Mouse (Mus musculus) embryonic facial prominence, embryonic 15.5 days (tissue): ENCODE data around the gene Trim44. TPM values are rescaled to one million over a fixed set of nuclear protein-coding genes. Genes with fewer than 3 reads are reported as not detected.
A peak's percentile ranks its signal among the peaks of the same experiment; 100 is the strongest.

ENCODE experiments used
- ATAC-seq: fragments of 200-750 bp; cut with Nextera tagmentation; 2 replicates; pipeline ENCODE4 v1.8.0; 2017; ENCODE audit warnings: low read depth, moderate TSS enrichment; ENCODE audit not compliant: insufficient number of reproducible peaks, low FRiP score, low TSS enrichment
- H3K27ac ChIP-seq: fragments of 300-500 bp; sonication (generic); replicated peaks from 2 replicates; pipeline ENCODE4 v1.5.1; 2015; ENCODE audit warnings: mild to moderate bottlenecking, inconsistent platforms
- H3K27me3 ChIP-seq: fragments of 300-500 bp; sonication (generic); 2 replicates; pipeline ENCODE4 v1.6.1; 2015; ENCODE audit warnings: inconsistent platforms
- H3K36me3 ChIP-seq: fragments of 300-500 bp; sonication (generic); 2 replicates; pipeline ENCODE4 v1.6.1; 2015; ENCODE audit warnings: mild to moderate bottlenecking, inconsistent platforms
- H3K4me1 ChIP-seq: fragments of 300-500 bp; sonication (generic); 2 replicates; pipeline ENCODE4 v1.6.1; 2015; ENCODE audit warnings: inconsistent platforms
- H3K4me2 ChIP-seq: fragments of 300-500 bp; sonication (generic); replicated peaks from 2 replicates; pipeline ENCODE4 v1.6.1; 2015; ENCODE audit warnings: mild to moderate bottlenecking, inconsistent platforms
- H3K4me3 ChIP-seq: fragments of 300-500 bp; sonication (generic); replicated peaks from 2 replicates; pipeline ENCODE4 v1.5.1; 2015; ENCODE audit warnings: mild to moderate bottlenecking, inconsistent platforms
- H3K9ac ChIP-seq: fragments of 300-500 bp; sonication (generic); 2 replicates; pipeline ENCODE4 v1.6.1; 2015; ENCODE audit warnings: inconsistent platforms
- H3K9me3 ChIP-seq: fragments of 300-500 bp; sonication (generic); replicated peaks from 2 replicates; pipeline ENCODE4 v1.6.1; 2016; ENCODE audit warnings: inconsistent platforms
- WGBS: fragments of 180-500 bp; shearing (Covaris S2); methylation state at CpG from one replicate; pipeline ENCODE4 v1.1.7; 2015; 5-methylcytosine and 5-hydroxymethylcytosine counted together
- polyA plus RNA-seq: library from polyadenylated mRNA; unstranded; fragments of >200 nt; fragmentation: Nextera tagmentation; extraction: Ambion mirVana; gene quantifications from 2 replicates; pipeline ENCODE4 v1.2.1, GENCODE M21; 2015

Gene Trim44
- polyA plus RNA-seq, 1 experiment from 2014 or later, result 31.6 TPM

DNA sequence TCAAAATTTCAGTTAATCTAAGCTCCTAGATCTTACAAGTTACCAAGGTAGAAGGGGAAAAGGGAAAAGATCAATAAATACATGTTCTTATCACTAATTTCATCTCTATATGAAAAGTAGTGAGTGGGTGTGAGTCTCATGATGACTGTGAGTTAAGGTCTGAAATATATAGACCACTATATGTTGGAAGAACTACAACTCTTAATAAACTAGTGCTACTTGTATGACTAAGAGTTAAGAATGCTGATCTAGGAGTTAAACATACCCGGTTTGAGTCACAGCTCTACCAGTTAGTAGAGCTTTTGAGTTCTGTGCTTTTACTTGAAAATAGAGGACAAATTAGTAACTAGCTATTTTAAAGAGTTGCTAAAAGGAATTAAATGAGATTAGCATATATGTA lies 94.7 kb downstream of the Trim44 start:
- Histone ChIP-seq H3K4me1 (peaks cover 15% of the 10 kb centered on the region; the same call in 1 of the 2 replicates), H3K4me2 (no peak overlapping the region), H3K27me3 (no peaks in the 10 kb centered on the region), H3K4me3 (no peak overlapping the region), H3K36me3 (no peaks in the 10 kb centered on the region), H3K27ac (no peak overlapping the region), H3K9me3 (no peaks in the 10 kb centered on the region), H3K9ac (no peak overlapping the region)
- 96% methylated on average over 1 of the region's 1 CpGs for WGBS
- no peak for ATAC-seq

DNA sequence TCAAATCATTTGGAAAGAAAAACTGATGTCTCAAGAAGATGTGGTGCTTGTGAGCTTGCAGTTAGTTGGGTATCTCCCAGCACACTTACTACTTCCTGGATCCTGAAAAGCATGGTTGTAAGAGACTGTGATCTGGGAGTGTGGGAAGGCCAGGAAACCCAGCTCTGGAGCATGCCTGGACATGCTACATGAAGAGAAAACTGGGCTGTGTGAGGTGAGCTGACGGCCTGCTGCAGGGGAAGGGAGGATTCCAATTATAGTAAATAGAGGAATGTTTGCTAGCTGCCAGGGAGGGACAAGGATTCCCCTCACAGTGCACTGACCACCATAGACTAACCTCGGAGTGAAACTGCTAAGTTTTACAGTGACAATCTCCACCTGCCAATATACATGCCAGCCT lies 104.4 kb downstream of the Trim44 start:
- H3K9me3 ChIP-seq, result no peaks in the 10 kb centered on the region
- H3K9ac ChIP-seq, result no peak overlapping the region
- no peak for ATAC-seq
- no peaks in the 10 kb centered on the region for H3K27me3 ChIP-seq
- H3K27ac ChIP-seq, result no peak overlapping the region
- peaks cover 4% of the 10 kb centered on the region; the same call in 1 of the 2 replicates for H3K4me1 ChIP-seq
- 34% methylated on average over 2 of the region's 2 CpGs for WGBS
- no peak overlapping the region for H3K4me3 ChIP-seq
- H3K36me3 ChIP-seq, result peaks cover 21% of the 10 kb centered on the region; the same call in 1 of the 2 replicates
- H3K4me2 ChIP-seq, result no peak overlapping the region

DNA sequence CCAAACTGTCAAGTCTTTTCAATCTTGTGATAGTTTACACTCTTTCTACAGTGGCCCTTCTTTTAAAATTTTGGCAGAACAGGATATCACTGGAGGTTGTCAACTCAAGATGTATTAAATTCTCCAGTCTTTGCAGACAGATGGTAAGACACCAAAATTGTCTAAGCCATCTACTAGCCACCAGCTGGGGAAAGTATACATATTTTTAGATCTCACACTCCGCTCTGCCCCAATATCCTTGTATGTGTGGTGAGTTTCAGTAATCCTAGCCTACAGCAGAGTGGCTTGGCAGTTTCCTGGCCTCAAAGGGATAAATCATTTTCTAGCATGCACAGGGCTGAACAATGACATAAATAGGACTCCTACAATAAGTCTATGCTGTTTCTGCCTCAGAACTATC lies 105.1 kb downstream of the Trim44 start:
- no peaks in the 10 kb centered on the region for H3K9me3 ChIP-seq
- WGBS, result 90% methylated on average over 1 of the region's 1 CpGs
- no peak overlapping the region for H3K4me2 ChIP-seq
- H3K4me1 ChIP-seq, result peaks cover 4% of the 10 kb centered on the region; the same call in 1 of the 2 replicates
- no peak for ATAC-seq
- no peaks in the 10 kb centered on the region for H3K27me3 ChIP-seq
- no peak overlapping the region for H3K4me3 ChIP-seq
- H3K36me3 ChIP-seq, result peaks cover 21% of the 10 kb centered on the region; the same call in 1 of the 2 replicates
- H3K9ac ChIP-seq, result no peak overlapping the region
- 0 out of 2 replicates have a peak overlapping the region, but pooled peaks have one; percentile 22 for H3K27ac ChIP-seq

DNA sequence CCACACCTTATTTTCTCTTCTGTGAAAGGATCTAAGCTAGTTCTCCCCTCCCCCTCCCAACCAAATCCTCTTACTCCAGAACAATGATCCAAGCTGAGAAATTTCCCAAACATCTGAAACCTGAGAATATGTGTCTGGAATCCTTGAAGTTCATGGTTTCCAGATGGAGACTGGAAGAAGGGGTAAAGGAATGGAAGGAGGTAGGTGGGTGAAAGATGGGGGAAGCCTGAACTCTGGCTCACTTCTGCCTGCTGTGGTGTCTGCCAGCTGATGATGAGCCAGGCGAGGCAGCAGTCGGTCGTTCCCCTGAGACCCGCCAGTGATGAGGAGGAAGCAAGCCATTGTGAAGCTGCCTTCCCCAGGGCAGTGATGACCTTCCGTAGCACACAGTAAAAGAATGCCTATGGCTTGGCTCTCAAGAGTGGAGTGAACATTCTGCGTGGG lies 112.8 kb downstream of the Trim44 start:
- Histone ChIP-seq H3K4me1 (peaks cover 13% of the 10 kb centered on the region), H3K27ac (peak overlapping the region; percentile 22; the same call in 1 of the 2 replicates), H3K9me3 (no peaks in the 10 kb centered on the region), H3K9ac (no peak overlapping the region), H3K27me3 (no peaks in the 10 kb centered on the region), H3K4me3 (no peak overlapping the region), H3K36me3 (no peaks in the 10 kb centered on the region), H3K4me2 (peak overlapping the region; percentile 4; the same call in 1 of the 2 replicates)
- ATAC-seq, result no peak; the same call in 1 of the 2 replicates
- 11% methylated on average over 6 of the region's 6 CpGs for WGBS

DNA sequence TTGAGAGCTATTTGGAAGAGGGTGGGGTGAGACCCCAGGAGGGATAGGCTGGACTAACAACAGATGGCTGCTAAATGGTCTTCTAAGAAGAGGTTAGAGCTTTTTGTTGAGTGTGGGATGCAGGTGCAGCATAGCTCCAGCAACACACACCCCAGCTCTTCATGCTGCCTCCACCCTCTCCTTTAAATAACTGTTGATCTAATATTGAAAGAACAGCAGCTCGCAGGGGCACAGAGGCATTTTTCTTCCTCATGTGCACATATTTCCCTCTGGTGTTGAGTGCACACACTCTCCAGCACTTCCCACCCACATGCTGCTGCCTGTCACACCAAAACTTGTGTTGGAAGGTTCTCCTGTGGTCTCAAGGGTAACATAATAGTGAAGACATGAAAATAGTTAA lies 114.4 kb downstream of the Trim44 start:
- no peak overlapping the region for H3K27ac ChIP-seq
- H3K9me3 ChIP-seq, result no peaks in the 10 kb centered on the region
- ATAC-seq, result no peak
- 59% methylated on average over 1 of the region's 1 CpGs for WGBS
- no peak overlapping the region for H3K9ac ChIP-seq
- no peaks in the 10 kb centered on the region for H3K27me3 ChIP-seq
- no peak overlapping the region for H3K4me2 ChIP-seq
- peaks cover 13% of the 10 kb centered on the region for H3K4me1 ChIP-seq
- H3K4me3 ChIP-seq, result no peak overlapping the region
- no peaks in the 10 kb centered on the region for H3K36me3 ChIP-seq

DNA sequence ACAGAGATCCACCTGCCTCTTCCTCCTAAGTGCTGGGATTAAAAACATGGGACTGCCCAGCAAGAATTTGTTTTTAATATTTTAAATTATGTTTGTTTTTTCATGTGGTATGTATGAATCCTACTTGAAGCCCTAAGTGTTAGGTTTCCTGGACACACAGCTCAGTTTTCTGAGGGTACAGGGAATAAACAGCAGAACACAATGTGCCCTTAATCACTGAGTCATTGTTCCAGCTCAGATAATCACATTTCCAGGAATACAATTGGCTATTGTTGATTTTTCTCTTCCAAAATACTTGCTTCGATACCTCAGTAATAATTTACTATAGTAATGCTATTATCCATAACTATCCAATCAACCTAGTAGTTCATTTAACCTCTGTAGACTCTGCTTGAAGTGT lies 115.6 kb downstream of the Trim44 start:
- no peak overlapping the region for H3K4me2 ChIP-seq
- H3K36me3 ChIP-seq, result no peaks in the 10 kb centered on the region
- WGBS, result 79% methylated on average over 1 of the region's 1 CpGs
- no peak overlapping the region for H3K4me3 ChIP-seq
- H3K27me3 ChIP-seq, result no peaks in the 10 kb centered on the region
- H3K4me1 ChIP-seq, result peaks cover 13% of the 10 kb centered on the region
- no peak for ATAC-seq
- no peak overlapping the region for H3K9ac ChIP-seq
- no peaks in the 10 kb centered on the region for H3K9me3 ChIP-seq
- H3K27ac ChIP-seq, result no peak overlapping the region

DNA sequence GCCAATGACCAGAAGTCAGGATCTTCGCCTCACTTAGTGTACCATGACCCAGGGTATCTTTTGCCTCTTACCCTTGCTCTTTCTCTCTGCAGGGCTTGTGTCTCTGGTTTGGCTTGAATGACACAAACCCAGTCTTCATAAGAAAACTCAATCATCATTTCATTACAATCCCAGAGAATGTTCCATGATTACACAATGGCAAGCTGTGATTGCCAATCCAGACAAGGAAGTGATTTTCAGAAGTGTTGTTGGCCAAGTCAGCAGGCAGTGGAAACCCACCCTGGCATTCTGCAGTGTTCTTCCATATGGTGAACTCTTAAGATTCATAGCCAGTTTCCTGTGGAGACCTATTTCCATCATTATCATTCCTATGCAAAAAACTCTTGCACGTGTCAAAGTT lies 116.1 kb downstream of the Trim44 start:
- H3K4me3 ChIP-seq, result no peak overlapping the region
- H3K27ac ChIP-seq, result no peak overlapping the region
- peaks cover 13% of the 10 kb centered on the region for H3K4me1 ChIP-seq
- 71% methylated on average over 2 of the region's 2 CpGs for WGBS
- H3K9ac ChIP-seq, result no peak overlapping the region
- H3K9me3 ChIP-seq, result no peaks in the 10 kb centered on the region
- ATAC-seq, result no peak
- H3K36me3 ChIP-seq, result no peaks in the 10 kb centered on the region
- no peaks in the 10 kb centered on the region for H3K27me3 ChIP-seq
- H3K4me2 ChIP-seq, result no peak overlapping the region

DNA sequence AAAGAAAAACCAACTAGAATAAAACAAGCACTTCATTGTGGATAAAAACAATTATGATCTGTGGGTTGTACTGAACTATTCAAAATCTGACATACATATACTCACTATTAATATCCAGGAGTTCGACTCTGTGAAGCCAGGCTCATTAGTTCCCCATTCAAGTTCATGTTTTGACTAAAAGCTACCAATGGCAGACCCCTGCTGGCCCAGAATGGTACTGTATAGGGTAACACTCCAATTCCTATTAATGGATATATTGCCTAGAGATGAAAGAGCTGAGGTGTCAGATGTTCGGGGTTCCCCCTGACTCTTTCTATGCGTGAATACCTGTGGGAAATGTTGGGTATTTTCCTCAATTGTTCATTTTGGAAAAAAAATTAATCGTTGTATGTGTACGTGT lies 117.6 kb downstream of the Trim44 start:
- no peak overlapping the region for H3K4me2 ChIP-seq
- ATAC-seq, result no peak
- H3K9ac ChIP-seq, result no peak overlapping the region
- H3K27me3 ChIP-seq, result no peaks in the 10 kb centered on the region
- H3K36me3 ChIP-seq, result no peaks in the 10 kb centered on the region
- no peak overlapping the region for H3K27ac ChIP-seq
- H3K4me3 ChIP-seq, result no peak overlapping the region
- H3K9me3 ChIP-seq, result no peaks in the 10 kb centered on the region
- 58% methylated on average over 5 of the region's 5 CpGs for WGBS
- peaks cover 9% of the 10 kb centered on the region for H3K4me1 ChIP-seq

DNA sequence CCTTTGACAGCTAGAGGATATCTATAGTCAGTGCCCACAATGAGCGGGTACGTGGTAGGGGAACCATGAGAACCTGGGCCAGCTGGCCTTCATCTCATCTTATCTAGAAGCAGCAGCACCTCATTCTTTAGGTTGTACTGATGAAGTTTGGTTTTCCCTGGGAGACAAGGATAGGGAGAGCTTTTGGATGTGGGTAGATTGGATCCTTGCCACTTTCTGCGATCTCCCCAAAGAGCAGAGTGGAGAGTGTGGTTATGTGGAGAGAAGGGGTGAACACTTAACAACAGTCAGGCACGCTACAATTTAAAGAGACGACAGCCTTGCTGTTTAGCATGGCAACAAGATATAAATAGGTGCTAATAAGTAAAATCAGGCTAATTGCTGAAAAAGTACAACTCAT lies 119.0 kb downstream of the Trim44 start:
- no peak overlapping the region for H3K4me3 ChIP-seq
- no peak overlapping the region for H3K4me2 ChIP-seq
- no peak overlapping the region for H3K9ac ChIP-seq
- H3K27me3 ChIP-seq, result no peaks in the 10 kb centered on the region
- no peak for ATAC-seq
- no peaks in the 10 kb centered on the region for H3K4me1 ChIP-seq
- H3K9me3 ChIP-seq, result no peaks in the 10 kb centered on the region
- WGBS, result 82% methylated on average over 5 of the region's 5 CpGs
- no peaks in the 10 kb centered on the region for H3K36me3 ChIP-seq
- H3K27ac ChIP-seq, result no peak overlapping the region

DNA sequence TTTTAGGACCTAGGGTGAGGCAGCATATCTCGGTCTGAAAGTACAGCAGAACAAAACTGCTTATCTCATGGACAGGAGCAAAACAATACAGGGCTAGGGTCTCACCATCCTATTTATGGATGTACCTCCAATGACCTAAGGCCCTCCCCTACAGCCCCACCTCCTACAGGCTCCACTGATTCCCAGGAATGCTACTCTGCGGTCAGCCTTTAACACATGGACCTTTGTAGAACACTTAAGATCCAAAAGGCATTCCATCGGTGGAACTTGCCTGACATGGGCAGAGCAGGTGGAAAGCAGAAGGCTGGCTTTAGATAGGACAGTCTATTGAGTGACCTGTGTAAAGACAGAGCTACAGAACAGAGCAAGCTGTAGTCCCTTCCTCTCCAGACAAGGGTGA lies 120.3 kb downstream of the Trim44 start:
- H3K9me3 ChIP-seq, result no peaks in the 10 kb centered on the region
- 66% methylated on average over 3 of the region's 3 CpGs for whole genome bisulfite sequencing
- H3K27me3 ChIP-seq, result no peaks in the 10 kb centered on the region
- no peak overlapping the region for H3K4me3 ChIP-seq
- H3K36me3 ChIP-seq, result no peaks in the 10 kb centered on the region
- H3K4me2 ChIP-seq, result no peak overlapping the region
- no peak overlapping the region for H3K27ac ChIP-seq
- H3K4me1 ChIP-seq, result no peaks in the 10 kb centered on the region
- no peak for ATAC-seq
- no peak overlapping the region for H3K9ac ChIP-seq

DNA sequence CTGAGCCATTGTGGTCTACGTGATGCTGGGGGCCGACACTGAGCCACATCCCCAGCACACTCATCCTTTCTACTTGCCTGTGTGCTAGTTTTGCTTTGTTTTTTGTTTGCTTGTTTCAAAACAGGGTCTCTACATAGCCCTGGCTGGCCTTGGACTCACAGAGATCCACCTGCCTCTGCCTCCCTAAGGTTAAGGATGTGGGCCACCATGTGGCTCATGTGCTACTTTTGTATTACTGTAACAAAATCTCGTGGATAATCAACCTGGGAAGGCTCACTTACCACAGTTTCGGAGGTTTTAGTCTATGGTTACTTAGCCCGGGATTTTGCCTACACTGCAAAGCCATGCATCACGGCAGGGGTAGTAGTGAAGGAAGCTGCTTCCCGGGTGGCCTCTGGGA lies 125.5 kb downstream of the Trim44 start:
- Histone ChIP-seq H3K4me3 (no peak overlapping the region), H3K27ac (no peak overlapping the region), H3K27me3 (no peaks in the 10 kb centered on the region), H3K4me2 (no peak overlapping the region), H3K36me3 (no peaks in the 10 kb centered on the region), H3K9ac (no peak overlapping the region), H3K4me1 (no peaks in the 10 kb centered on the region), H3K9me3 (no peaks in the 10 kb centered on the region)
- no peak for ATAC-seq
- 82% methylated on average over 7 of the region's 7 CpGs for WGBS

DNA sequence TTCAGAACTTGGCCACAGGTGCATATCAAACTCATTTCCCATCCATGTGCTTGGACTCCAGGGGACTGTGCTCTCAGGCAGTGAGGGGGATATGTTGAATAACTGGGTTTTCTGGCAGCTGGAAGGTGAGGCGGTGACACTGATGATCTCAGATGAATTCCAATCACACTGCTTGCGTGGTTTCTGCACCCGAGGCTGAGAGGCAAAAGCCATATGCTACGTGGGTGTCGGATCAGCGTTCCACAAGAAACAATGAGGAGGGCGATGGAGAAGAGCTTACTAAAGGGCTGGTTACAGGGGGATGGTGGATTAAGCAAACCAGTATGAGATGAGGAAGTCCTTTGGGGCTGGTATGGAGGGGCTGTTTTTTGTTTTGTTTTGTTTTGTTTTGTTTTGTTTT lies 127.8 kb downstream of the Trim44 start:
- no peak overlapping the region for H3K9ac ChIP-seq
- no peak overlapping the region for H3K4me2 ChIP-seq
- H3K9me3 ChIP-seq, result no peaks in the 10 kb centered on the region
- H3K4me3 ChIP-seq, result no peak overlapping the region
- 72% methylated on average over 7 of the region's 7 CpGs for WGBS
- H3K4me1 ChIP-seq, result no peaks in the 10 kb centered on the region
- H3K27me3 ChIP-seq, result no peaks in the 10 kb centered on the region
- H3K27ac ChIP-seq, result no peak overlapping the region
- no peaks in the 10 kb centered on the region for H3K36me3 ChIP-seq
- ATAC-seq, result no peak
